Mouse (Mus musculus) forebrain, embryonic 15.5 days (tissue): Measurements from ENCODE around the gene Paqr5. TPM values are rescaled to one million over a fixed set of nuclear protein-coding genes. Genes with fewer than 3 reads are reported as not detected.

Experiments
- ATAC-seq: fragments of 200-750 bp; cut with Nextera tagmentation; replicated peaks from 2 replicates; pipeline ENCODE4 v1.8.0; 2017; ENCODE audit warnings: mild to moderate bottlenecking, moderate TSS enrichment, moderate library complexity
- H3K27ac ChIP-seq: fragments of 300-500 bp; sonication (generic); replicated peaks from 2 replicates; pipeline ENCODE4 v1.5.1; 2015; ENCODE audit warnings: mild to moderate bottlenecking, inconsistent platforms
- H3K27me3 ChIP-seq: fragments of 300-500 bp; sonication (generic); 2 replicates; pipeline ENCODE4 v1.6.1; 2015; ENCODE audit warnings: inconsistent platforms
- H3K36me3 ChIP-seq: fragments of 300-500 bp; sonication (generic); 2 replicates; pipeline ENCODE4 v1.6.1; 2015; ENCODE audit warnings: mild to moderate bottlenecking, inconsistent platforms
- H3K4me1 ChIP-seq: fragments of 300-500 bp; sonication (generic); 2 replicates; pipeline ENCODE4 v1.6.1; 2015; ENCODE audit warnings: inconsistent platforms
- H3K4me2 ChIP-seq: fragments of 300-500 bp; sonication (generic); replicated peaks from 2 replicates; pipeline ENCODE4 v1.6.1; 2015; ENCODE audit warnings: mild to moderate bottlenecking, inconsistent platforms
- H3K4me3 ChIP-seq: fragments of 300-500 bp; sonication (generic); 2 replicates; pipeline ENCODE4 v1.5.1; 2015; ENCODE audit warnings: mild to moderate bottlenecking, inconsistent platforms
- H3K9ac ChIP-seq: fragments of 300-500 bp; sonication (generic); replicated peaks from 2 replicates; pipeline ENCODE4 v1.6.1; 2015; ENCODE audit warnings: mild to moderate bottlenecking, inconsistent platforms
- H3K9me3 ChIP-seq: fragments of 300-500 bp; sonication (generic); 2 replicates; pipeline ENCODE4 v1.6.1; 2016; ENCODE audit warnings: inconsistent platforms
- WGBS: fragments of 180-500 bp; shearing (Covaris S2); methylation state at CpG from one replicate; pipeline ENCODE4 v1.1.7; 2015; ENCODE audit warnings: mixed read lengths; 5-methylcytosine and 5-hydroxymethylcytosine counted together
- polyA plus RNA-seq: library from polyadenylated mRNA; unstranded; fragments of >200 nt; fragmentation: Nextera tagmentation; extraction: Ambion mirVana; gene quantifications from 2 replicates; pipeline ENCODE4 v1.2.1, GENCODE M21; 2015

Gene Paqr5
- polyA plus RNA-seq, 1 experiment from 2014 or later: 0.29 TPM

- Histone ChIP-seq H3K9me3 (no peaks in the 10 kb centered on the region), H3K4me1 (peaks cover 9% of the 10 kb centered on the region), H3K9ac (no peak overlapping the region), H3K4me3 (no peak overlapping the region), H3K27ac (no peak overlapping the region), H3K4me2 (no peak overlapping the region), H3K36me3 (no peaks in the 10 kb centered on the region), H3K27me3 (peaks cover 18% of the 10 kb centered on the region)
- ATAC-seq: no peak
- WGBS: 38% methylated on average over 5 of the region's 5 CpGs
Observed at GRCm38 (mm10) chr9:62025056-62025455, 1.6 kb downstream of the Paqr5 start.

- Histone ChIP-seq H3K36me3 (no peaks in the 10 kb centered on the region), H3K4me1 (peaks cover 9% of the 10 kb centered on the region), H3K9me3 (no peaks in the 10 kb centered on the region), H3K4me2 (no peak overlapping the region), H3K9ac (no peak overlapping the region), H3K27me3 (peaks cover 18% of the 10 kb centered on the region), H3K4me3 (no peak overlapping the region), H3K27ac (no peak overlapping the region)
- ATAC-seq: no peak
- WGBS: 58% methylated on average over 4 of the region's 4 CpGs
Observed at GRCm38 (mm10) chr9:62023879-62024278, 2.8 kb downstream of the Paqr5 start.

GRCm38 (mm10) chr9:62022961-62023680, 3.5 kb downstream of the Paqr5 start:
- Histone ChIP-seq H3K4me2 (no peak overlapping the region), H3K4me3 (no peak overlapping the region), H3K9ac (no peak overlapping the region), H3K9me3 (no peaks in the 10 kb centered on the region), H3K27ac (no peak overlapping the region), H3K4me1 (peaks cover 9% of the 10 kb centered on the region), H3K27me3 (peaks cover 18% of the 10 kb centered on the region), H3K36me3 (no peaks in the 10 kb centered on the region)
- ATAC-seq: no peak
- WGBS: 82% methylated on average over 6 of the region's 6 CpGs

- Histone ChIP-seq H3K4me1 (peaks cover 4% of the 10 kb centered on the region), H3K9me3 (no peaks in the 10 kb centered on the region), H3K36me3 (no peaks in the 10 kb centered on the region), H3K27ac (no peak overlapping the region), H3K4me3 (no peak overlapping the region), H3K9ac (no peak overlapping the region), H3K27me3 (peaks cover 11% of the 10 kb centered on the region), H3K4me2 (no peak overlapping the region)
- ATAC-seq: no peak
- WGBS: 75% methylated on average over 7 of the region's 7 CpGs
Observed at GRCm38 (mm10) chr9:62021583-62022120, 5.0 kb downstream of the Paqr5 start.

GRCm38 (mm10) chr9:62020259-62020658, 6.4 kb downstream of the Paqr5 start:
- Histone ChIP-seq H3K4me2 (no peak overlapping the region), H3K27ac (no peak overlapping the region), H3K36me3 (no peaks in the 10 kb centered on the region), H3K9me3 (no peaks in the 10 kb centered on the region), H3K27me3 (peaks cover 3% of the 10 kb centered on the region), H3K4me3 (no peak overlapping the region), H3K4me1 (no peaks in the 10 kb centered on the region), H3K9ac (no peak overlapping the region)
- ATAC-seq: no peak
- 89% methylated on average over 7 of the region's 7 CpGs for WGBS

GRCm38 (mm10) chr9:62018229-62019093, 8.2 kb downstream of the Paqr5 start:
- Histone ChIP-seq H3K4me3 (no peak overlapping the region), H3K36me3 (no peaks in the 10 kb centered on the region), H3K4me2 (no peak overlapping the region), H3K27ac (no peak overlapping the region), H3K9ac (no peak overlapping the region), H3K27me3 (no peaks in the 10 kb centered on the region), H3K9me3 (no peaks in the 10 kb centered on the region), H3K4me1 (no peaks in the 10 kb centered on the region)
- WGBS: 86% methylated on average over 14 of the region's 14 CpGs
- no peak for ATAC-seq

GRCm38 (mm10) chr9:62017329-62017728, 9.3 kb downstream of the Paqr5 start:
- H3K4me3 ChIP-seq: no peak overlapping the region
- no peak overlapping the region for H3K27ac ChIP-seq
- no peaks in the 10 kb centered on the region for H3K9me3 ChIP-seq
- no peaks in the 10 kb centered on the region for H3K36me3 ChIP-seq
- no peak for ATAC-seq
- no peak overlapping the region for H3K9ac ChIP-seq
- no peaks in the 10 kb centered on the region for H3K27me3 ChIP-seq
- H3K4me2 ChIP-seq: no peak overlapping the region
- 88% methylated on average over 6 of the region's 6 CpGs for WGBS
- no peaks in the 10 kb centered on the region for H3K4me1 ChIP-seq

DNA sequence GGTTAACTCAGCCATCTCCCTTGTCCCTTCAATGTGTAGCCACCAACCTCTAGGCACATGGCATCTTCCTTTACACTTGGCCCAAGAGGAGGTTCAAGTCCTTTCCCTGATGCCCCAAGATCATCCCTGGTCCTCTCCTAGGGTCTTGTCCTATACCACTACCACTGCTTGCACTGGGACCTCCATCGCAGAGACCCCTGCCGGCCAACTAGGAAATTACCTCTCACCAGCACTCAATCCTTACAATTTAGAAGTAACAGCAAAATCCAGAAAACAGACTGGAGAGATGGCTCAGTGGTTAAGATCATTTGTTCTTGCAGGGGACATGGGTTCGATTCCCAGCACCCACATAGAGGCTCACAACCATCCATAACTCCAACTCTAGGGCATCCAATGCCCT, 11.2 kb downstream of the Paqr5 start:
- H3K4me1 ChIP-seq: no peaks in the 10 kb centered on the region
- no peak overlapping the region for H3K9ac ChIP-seq
- no peaks in the 10 kb centered on the region for H3K27me3 ChIP-seq
- H3K4me3 ChIP-seq: no peak overlapping the region
- H3K9me3 ChIP-seq: no peaks in the 10 kb centered on the region
- H3K27ac ChIP-seq: no peak overlapping the region
- no peaks in the 10 kb centered on the region for H3K36me3 ChIP-seq
- no peak overlapping the region for H3K4me2 ChIP-seq
- ATAC-seq: no peak
- WGBS: 57% methylated on average over 3 of the region's 3 CpGs

GRCm38 (mm10) chr9:62013316-62014097, 13.1 kb downstream of the Paqr5 start:
- ATAC-seq: no peak
- Histone ChIP-seq H3K9me3 (no peaks in the 10 kb centered on the region), H3K27ac (no peak overlapping the region), H3K4me3 (no peak overlapping the region), H3K9ac (no peak overlapping the region), H3K36me3 (no peaks in the 10 kb centered on the region), H3K27me3 (no peaks in the 10 kb centered on the region), H3K4me2 (no peak overlapping the region), H3K4me1 (no peaks in the 10 kb centered on the region)
- WGBS: 68% methylated on average over 12 of the region's 12 CpGs

DNA sequence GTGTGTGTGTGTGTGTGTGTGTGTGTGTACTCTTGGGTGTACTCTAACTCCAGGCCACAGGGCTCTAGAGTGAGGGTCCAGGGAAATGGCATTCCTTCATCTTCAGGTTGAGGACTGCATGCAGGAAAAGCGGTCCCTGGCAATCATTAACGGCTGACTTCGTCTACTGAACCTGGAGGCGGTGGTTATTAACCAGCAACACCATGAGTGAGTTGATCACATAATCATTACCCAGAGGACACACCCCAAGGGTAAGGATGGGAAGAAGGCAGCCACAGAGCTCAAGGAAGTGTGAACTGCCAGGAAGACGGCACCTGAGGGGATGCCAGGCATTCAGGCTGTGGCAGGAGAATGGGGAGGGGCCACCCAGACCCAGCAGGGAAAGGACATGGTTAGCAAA, 18.3 kb downstream of the Paqr5 start:
- Histone ChIP-seq H3K36me3 (no peaks in the 10 kb centered on the region), H3K4me2 (no peak overlapping the region), H3K9me3 (no peaks in the 10 kb centered on the region), H3K4me1 (peaks cover 3% of the 10 kb centered on the region; the same call in 1 of the 2 replicates), H3K4me3 (no peak overlapping the region), H3K9ac (no peak overlapping the region), H3K27ac (no peak overlapping the region), H3K27me3 (no peaks in the 10 kb centered on the region)
- 81% methylated on average over 5 of the region's 5 CpGs for WGBS
- no peak for ATAC-seq

DNA sequence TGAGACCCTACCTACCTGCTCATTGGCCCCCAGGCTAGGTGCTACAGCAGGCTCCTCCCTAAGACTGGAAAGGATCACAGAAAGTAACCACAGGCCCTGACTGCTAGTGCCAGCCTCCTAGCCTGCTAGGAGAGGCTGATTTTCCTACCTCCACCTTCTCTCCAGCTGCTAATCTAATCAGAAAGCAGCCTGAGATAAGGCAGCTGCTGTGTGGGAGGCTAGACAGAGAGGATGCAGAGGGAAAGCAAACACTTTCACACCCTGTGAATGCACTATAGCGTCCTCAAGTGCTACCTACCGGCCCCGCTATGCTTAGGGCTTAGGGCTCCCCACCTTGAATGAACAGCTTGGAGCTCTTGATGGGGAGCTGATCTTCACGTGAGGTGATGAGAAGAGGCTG, 19.6 kb downstream of the Paqr5 start:
- no peaks in the 10 kb centered on the region for H3K9me3 ChIP-seq
- 60% methylated on average over 4 of the region's 4 CpGs for WGBS
- H3K4me1 ChIP-seq: peaks cover 7% of the 10 kb centered on the region; the same call in 1 of the 2 replicates
- no peak for ATAC-seq
- no peak overlapping the region for H3K9ac ChIP-seq
- no peak overlapping the region for H3K27ac ChIP-seq
- H3K4me3 ChIP-seq: no peak overlapping the region
- no peak overlapping the region for H3K4me2 ChIP-seq
- no peaks in the 10 kb centered on the region for H3K36me3 ChIP-seq
- H3K27me3 ChIP-seq: no peaks in the 10 kb centered on the region

DNA sequence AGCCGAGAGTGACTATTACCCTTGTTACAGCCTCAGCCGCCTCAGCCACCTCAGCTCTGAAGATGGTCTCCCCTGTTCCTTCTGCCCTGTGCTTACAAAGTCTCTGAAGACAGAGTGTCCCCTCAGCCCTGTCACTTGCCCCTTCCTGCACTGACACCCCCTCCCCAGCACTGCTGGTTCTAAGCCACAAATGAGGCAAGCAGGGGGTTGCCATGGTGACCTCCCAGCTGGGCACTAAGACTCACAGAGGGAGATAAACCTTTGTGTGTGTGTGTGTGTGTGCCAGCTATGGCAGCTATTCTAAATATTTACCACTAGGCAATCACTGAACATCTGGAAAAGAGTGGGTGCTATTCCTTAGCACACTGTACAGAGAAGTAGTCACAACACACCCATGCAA, 23.0 kb downstream of the Paqr5 start:
- Histone ChIP-seq H3K9me3 (no peaks in the 10 kb centered on the region), H3K4me1 (peaks cover 7% of the 10 kb centered on the region; the same call in 1 of the 2 replicates), H3K4me3 (no peak overlapping the region), H3K36me3 (no peaks in the 10 kb centered on the region), H3K27me3 (no peaks in the 10 kb centered on the region), H3K27ac (no peak overlapping the region), H3K9ac (no peak overlapping the region), H3K4me2 (no peak overlapping the region)
- no peak for ATAC-seq
- 26% methylated on average over 2 of the region's 2 CpGs for WGBS
